Mouse (Mus musculus) ES-E14 (cell line): ENCODE measurements around the gene Zfp697.
"Not testable (repeated sequence)": the region's sequence is repeated elsewhere in the genome, so short reads cannot be mapped to it uniquely, and the experiment has no call there.

Source experiments
- CHD2 ChIP-seq: IDR thresholded peaks from 2 replicates; pipeline ENCODE4 v1.6.1; 2014; ENCODE audit warnings: mild to moderate bottlenecking, low read depth, low read length, inconsistent platforms
- HCFC1 ChIP-seq: IDR thresholded peaks from 2 replicates; pipeline ENCODE4 v1.6.1; 2012; ENCODE audit warnings: low read length, inconsistent platforms, borderline replicate concordance; ENCODE audit not compliant: insufficient read depth
- MAFK ChIP-seq: IDR thresholded peaks from 2 replicates; pipeline ENCODE4 v1.6.1; 2014; ENCODE audit warnings: mild to moderate bottlenecking, low read depth, low read length, inconsistent platforms; ENCODE audit not compliant: insufficient read depth
- ZC3H11A ChIP-seq: IDR thresholded peaks from 2 replicates; pipeline ENCODE4 v1.6.1; 2012; ENCODE audit warnings: low read depth, mild to moderate bottlenecking, inconsistent platforms, low read length, borderline replicate concordance

GRCm38 (mm10) chr3:98567717-98568116, 185.5 kb downstream of the Zfp697 start:
- not testable (repeated sequence) for TF ChIP-seq CHD2, HCFC1, ZC3H11A, MAFK
